Mouse (Mus musculus) intestine, embryonic 16.5 days (tissue): ENCODE measurements at regions not wholly inside any gene's neighbourhood (a gene's known extent, or its start where the extent isn't known, plus 50 kb on each side); places are given as distances from the start of the nearest gene placed in this dataset.
"Not testable (repeated sequence)": the region's sequence is repeated elsewhere in the genome, so short reads cannot be mapped to it uniquely, and the experiment has no call there.

Experiments used
- ATAC-seq: fragments of 200-750 bp; cut with Nextera tagmentation; 2 replicates; pipeline ENCODE4 v1.8.0; 2017; ENCODE audit warnings: moderate TSS enrichment, moderate library complexity
- H3K27ac ChIP-seq: fragments of 300-500 bp; sonication (generic); 2 replicates; pipeline ENCODE4 v1.5.1; 2014; ENCODE audit warnings: mild to moderate bottlenecking, low read length
- H3K27me3 ChIP-seq: fragments of 300-500 bp; sonication (generic); replicated peaks from 2 replicates; pipeline ENCODE4 v1.6.1; 2014; ENCODE audit warnings: low read length, control low read depth, mixed read lengths; ENCODE audit not compliant: control insufficient read depth, insufficient read depth
- H3K36me3 ChIP-seq: fragments of 300-500 bp; sonication (generic); 2 replicates; pipeline ENCODE4 v1.6.1; 2014; ENCODE audit warnings: low read length, control low read depth; ENCODE audit not compliant: control insufficient read depth, insufficient read depth
- H3K4me1 ChIP-seq: fragments of 300-500 bp; sonication (generic); 2 replicates; pipeline ENCODE4 v1.6.1; 2014; ENCODE audit warnings: low read length, control low read depth, mixed read lengths; ENCODE audit not compliant: control insufficient read depth, insufficient read depth
- H3K4me2 ChIP-seq: fragments of 300-500 bp; sonication (generic); 2 replicates; pipeline ENCODE4 v1.6.1; 2014; ENCODE audit warnings: low read depth, low read length, control low read depth
- H3K4me3 ChIP-seq: fragments of 300-500 bp; sonication (generic); 2 replicates; pipeline ENCODE4 v1.5.1; 2014; ENCODE audit warnings: mild to moderate bottlenecking, low read length
- H3K9ac ChIP-seq: fragments of 300-500 bp; sonication (generic); 2 replicates; pipeline ENCODE4 v1.6.1; 2014; ENCODE audit warnings: low read depth, low read length
- H3K9me3 ChIP-seq: fragments of 300-500 bp; sonication (generic); 2 replicates; pipeline ENCODE4 v1.6.1; 2016; ENCODE audit warnings: low read length, control low read depth; ENCODE audit not compliant: control insufficient read depth
- WGBS: fragments of 180-500 bp; shearing (Covaris S2); extraction: QIAGEN DNeasy Blood & Tissue Kit; methylation state at CpG from one replicate; pipeline ENCODE4 v1.1.7; 2014; 5-methylcytosine and 5-hydroxymethylcytosine counted together

DNA sequence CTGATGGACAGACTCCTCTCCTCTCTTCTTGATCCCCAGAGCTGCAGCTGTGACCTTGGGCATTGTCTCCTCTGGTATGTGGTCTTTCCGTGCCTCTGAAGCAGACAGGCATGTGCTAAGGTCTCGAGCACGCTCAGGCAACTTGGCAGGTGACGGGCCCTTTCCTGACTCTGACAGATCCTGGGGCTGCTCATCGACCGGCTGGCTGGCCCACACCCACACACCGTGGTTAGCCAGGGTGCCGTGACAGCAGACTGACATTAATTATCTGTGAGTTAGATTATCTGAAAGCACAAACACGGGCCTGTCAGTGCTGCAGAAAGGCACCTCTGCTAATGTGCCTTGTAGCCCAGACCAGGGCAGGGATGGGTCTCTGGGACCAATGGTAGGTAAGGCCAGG, 298.5 kb upstream of the Kdm8 start:
- Histone ChIP-seq H3K27ac (no peak overlapping the region), H3K4me1 (no peaks in the 10 kb centered on the region), H3K36me3 (no peaks in the 10 kb centered on the region), H3K4me3 (no peak overlapping the region), H3K4me2 (no peak overlapping the region), H3K27me3 (no peaks in the 10 kb centered on the region), H3K9me3 (no peaks in the 10 kb centered on the region), H3K9ac (no peak overlapping the region)
- peak; percentile 18; the same call in 1 of the 2 replicates for ATAC-seq
- 38% methylated on average over 9 of the region's 9 CpGs for WGBS

DNA sequence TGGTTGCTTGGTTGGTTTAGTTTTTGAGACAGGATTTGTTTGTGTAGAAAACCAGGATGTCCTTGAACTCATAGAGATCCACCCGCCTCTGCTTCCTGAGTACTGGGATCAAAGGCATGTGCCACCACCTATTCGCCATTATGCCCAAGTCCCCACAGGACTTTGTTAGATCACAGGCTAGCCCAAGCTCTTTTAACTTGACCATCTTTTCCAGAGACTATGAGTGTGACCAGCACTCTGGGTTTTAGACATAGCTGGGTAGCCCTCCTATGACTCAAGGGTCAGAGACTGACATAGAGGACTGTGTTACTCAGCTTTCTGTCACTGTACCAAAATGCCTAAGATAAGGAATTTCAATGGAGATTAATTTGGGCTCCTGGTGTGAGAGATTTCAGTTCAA, 295.3 kb upstream of the Kdm8 start:
- no peak overlapping the region for H3K27ac ChIP-seq
- H3K4me3 ChIP-seq = no peak overlapping the region
- 85% methylated on average over 2 of the region's 2 CpGs for WGBS

DNA sequence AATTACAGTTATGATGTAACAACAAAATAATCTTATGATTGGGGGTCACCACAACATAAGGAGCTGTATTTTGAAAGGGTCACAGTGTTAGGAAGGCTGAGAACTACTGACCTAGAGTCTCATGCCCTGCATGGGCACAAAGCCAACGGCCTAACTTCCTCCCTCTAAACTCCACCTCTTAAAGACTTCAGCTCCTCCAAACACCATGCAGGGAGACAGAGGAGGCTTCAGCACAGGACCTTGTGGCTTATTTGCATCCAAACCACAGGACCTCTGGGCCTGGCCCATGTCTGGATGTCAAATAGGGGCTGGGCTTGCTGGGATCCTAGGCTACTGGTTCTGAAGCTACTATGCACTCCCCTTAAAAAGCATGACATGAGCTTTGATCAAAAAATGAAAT, 294.7 kb upstream of the Kdm8 start:
- H3K9ac ChIP-seq = no peak overlapping the region
- no peak for ATAC-seq
- no peaks in the 10 kb centered on the region for H3K36me3 ChIP-seq
- no peak overlapping the region for H3K4me2 ChIP-seq
- no peak overlapping the region for H3K4me3 ChIP-seq
- no peaks in the 10 kb centered on the region for H3K27me3 ChIP-seq
- no peak overlapping the region for H3K27ac ChIP-seq
- 43% methylated on average over 1 of the region's 1 CpGs for WGBS
- H3K4me1 ChIP-seq = no peaks in the 10 kb centered on the region
- H3K9me3 ChIP-seq = no peaks in the 10 kb centered on the region

More for the DNA sequence above, 295.3 kb upstream of the Kdm8 start:
- H3K9ac ChIP-seq = no peak overlapping the region
- ATAC-seq = no peak
- no peaks in the 10 kb centered on the region for H3K27me3 ChIP-seq
- H3K4me2 ChIP-seq = no peak overlapping the region
- H3K36me3 ChIP-seq = no peaks in the 10 kb centered on the region
- no peaks in the 10 kb centered on the region for H3K4me1 ChIP-seq
- no peaks in the 10 kb centered on the region for H3K9me3 ChIP-seq

DNA sequence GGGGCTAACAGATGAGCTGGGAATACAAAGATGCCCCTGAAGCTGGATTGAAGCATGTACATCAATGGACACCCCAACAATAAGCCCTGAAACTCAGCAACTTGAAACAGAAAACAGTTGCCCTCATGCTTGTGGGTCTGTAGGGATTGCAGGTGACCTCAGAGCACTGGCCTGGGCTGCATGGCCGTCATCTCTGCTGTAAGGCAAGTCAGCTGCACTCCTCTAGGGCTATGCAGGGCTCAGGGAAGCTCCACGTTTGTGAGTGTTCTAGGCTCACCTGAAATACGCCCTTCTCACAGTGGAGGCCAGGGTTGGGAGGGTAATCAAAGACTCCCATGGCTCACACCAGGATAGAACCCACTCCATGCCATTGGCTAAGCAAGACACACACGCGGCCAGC, 292.2 kb upstream of the Kdm8 start:
- no peak overlapping the region for H3K9ac ChIP-seq
- no peak for ATAC-seq
- 86% methylated on average over 5 of the region's 5 CpGs for WGBS

DNA sequence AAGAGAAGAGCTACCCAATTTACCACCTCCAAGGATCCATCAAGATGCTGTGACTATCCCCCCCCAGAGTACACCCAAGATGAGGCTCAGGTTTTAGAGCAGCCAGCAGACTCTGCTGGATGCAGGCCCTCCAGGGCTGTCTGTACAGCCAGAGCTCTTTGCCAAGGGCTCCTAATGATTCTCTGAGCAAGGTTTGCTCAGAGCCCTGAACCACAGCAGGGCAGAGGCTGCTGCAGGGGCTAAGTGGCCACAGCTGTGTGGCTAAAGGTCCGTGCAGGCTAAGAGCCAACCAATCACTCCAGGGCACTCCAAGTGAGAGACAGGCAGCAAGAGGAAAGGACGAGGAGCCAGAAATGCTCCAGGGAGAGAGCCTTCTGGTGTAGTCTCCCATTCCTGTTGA, 289.2 kb upstream of the Kdm8 start:
- Histone ChIP-seq H3K9ac (no peak overlapping the region), H3K9me3 (no peaks in the 10 kb centered on the region), H3K4me2 (no peak overlapping the region), H3K36me3 (no peaks in the 10 kb centered on the region), H3K27me3 (no peaks in the 10 kb centered on the region), H3K4me1 (no peaks in the 10 kb centered on the region), H3K4me3 (no peak overlapping the region), H3K27ac (no peak overlapping the region)
- 35% methylated on average over 2 of the region's 2 CpGs for WGBS
- ATAC-seq = no peak

More for the DNA sequence above, 292.2 kb upstream of the Kdm8 start:
- H3K4me3 ChIP-seq = no peak overlapping the region
- no peak overlapping the region for H3K27ac ChIP-seq
- no peaks in the 10 kb centered on the region for H3K27me3 ChIP-seq
- no peaks in the 10 kb centered on the region for H3K9me3 ChIP-seq
- no peak overlapping the region for H3K4me2 ChIP-seq
- no peaks in the 10 kb centered on the region for H3K36me3 ChIP-seq
- H3K4me1 ChIP-seq = no peaks in the 10 kb centered on the region

DNA sequence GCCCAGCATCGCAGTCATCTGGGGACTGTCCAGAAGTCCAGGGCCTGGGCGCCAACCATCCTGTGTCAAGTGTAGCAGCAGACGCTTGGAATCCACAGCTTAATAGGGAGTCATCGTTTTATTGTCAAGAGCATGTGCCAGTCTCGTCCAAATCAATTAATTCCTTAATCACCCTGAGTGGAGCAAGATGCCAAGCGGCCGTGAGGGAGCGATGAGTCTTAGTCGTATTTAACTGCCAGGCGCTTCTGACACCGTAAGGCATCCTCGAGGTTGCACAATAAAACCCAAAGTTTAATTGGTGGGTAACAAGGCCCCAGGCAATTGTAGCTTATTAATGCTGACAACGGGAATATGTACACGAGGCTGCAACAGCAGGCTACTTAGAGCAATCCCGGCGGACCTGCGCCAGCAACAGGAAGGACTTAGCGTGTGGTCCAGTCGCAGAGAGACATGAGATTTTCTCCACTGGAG, 277.6 kb upstream of the Kdm8 start:
- no peak overlapping the region for H3K27ac ChIP-seq
- no peak overlapping the region for H3K4me2 ChIP-seq
- WGBS = 80% methylated on average over 19 of the region's 19 CpGs
- H3K4me1 ChIP-seq = no peaks in the 10 kb centered on the region
- H3K36me3 ChIP-seq = no peaks in the 10 kb centered on the region
- no peak overlapping the region for H3K9ac ChIP-seq
- no peak for ATAC-seq
- H3K27me3 ChIP-seq = no peaks in the 10 kb centered on the region
- no peak overlapping the region for H3K4me3 ChIP-seq
- H3K9me3 ChIP-seq = no peaks in the 10 kb centered on the region

DNA sequence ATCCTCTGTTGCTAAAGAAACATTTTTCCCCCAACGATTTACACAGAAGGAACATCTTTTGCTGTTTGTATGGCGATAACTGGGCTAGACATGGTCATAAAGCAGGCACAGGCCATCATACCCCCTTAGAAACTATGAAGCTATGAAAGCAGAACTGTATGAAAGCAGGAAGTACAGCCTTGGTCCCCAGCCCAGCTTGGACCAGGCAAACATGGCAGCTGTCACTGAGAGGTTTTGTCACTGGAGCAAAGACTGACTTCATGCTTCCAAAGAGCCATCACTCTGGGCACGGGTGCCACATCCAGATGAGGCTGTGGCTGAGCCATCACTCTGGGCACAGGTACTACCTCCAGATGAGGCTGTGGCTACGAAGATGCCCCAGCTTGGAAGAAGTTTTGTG, 276.8 kb upstream of the Kdm8 start:
- Histone ChIP-seq H3K27ac (no peak overlapping the region), H3K4me2 (no peak overlapping the region), H3K4me3 (no peak overlapping the region), H3K36me3 (no peaks in the 10 kb centered on the region), H3K9me3 (no peaks in the 10 kb centered on the region), H3K27me3 (no peaks in the 10 kb centered on the region), H3K4me1 (no peaks in the 10 kb centered on the region), H3K9ac (no peak overlapping the region)
- ATAC-seq = no peak
- 86% methylated on average over 4 of the region's 4 CpGs for WGBS

DNA sequence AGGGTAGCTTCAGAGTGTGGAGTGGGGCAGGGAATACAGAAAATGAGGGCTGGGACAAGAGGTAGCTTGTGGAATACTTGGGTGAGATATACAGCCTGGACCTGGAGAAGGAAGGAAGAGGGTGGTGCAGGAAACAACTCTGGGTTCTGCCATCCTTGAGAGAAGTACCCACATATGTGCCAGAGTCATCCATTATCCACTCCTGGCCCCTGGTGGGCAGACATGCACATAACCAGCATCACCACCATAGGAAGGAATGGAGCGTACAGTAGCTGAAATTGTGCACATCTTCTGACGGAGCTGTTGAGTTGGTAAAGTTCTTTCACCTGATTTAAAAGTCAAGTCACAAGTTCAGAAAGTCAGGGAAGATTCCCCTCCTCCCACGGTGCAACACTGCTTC, 262.9 kb upstream of the Kdm8 start:
- Histone ChIP-seq H3K27ac (no peak overlapping the region), H3K36me3 (no peaks in the 10 kb centered on the region), H3K9me3 (no peaks in the 10 kb centered on the region), H3K4me3 (no peak overlapping the region), H3K27me3 (no peaks in the 10 kb centered on the region), H3K4me1 (no peaks in the 10 kb centered on the region), H3K4me2 (no peak overlapping the region), H3K9ac (no peak overlapping the region)
- 85% methylated on average over 3 of the region's 3 CpGs for WGBS
- no peak for ATAC-seq

DNA sequence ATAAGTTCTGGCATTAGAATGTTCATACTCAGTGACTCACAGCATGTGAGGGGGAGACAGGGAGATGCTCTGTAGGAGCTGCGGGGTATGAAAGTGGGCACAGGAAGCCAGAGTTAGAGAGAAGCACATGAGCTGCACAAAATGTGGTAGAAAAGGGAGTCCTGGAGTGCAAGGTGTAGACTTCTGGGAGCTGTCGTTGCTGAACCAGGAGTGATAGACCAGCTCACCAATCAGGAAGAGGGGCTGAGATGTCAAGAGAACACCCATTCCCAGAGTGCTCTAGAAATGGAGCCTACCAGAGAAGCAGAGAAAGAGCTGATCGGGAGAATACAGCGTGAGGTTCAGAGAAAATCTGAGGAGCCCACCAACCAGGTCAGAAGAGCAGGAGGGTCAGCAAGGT, 262.2 kb upstream of the Kdm8 start:
- H3K4me2 ChIP-seq = no peak overlapping the region
- H3K27ac ChIP-seq = no peak overlapping the region
- no peak overlapping the region for H3K9ac ChIP-seq
- 86% methylated on average over 4 of the region's 4 CpGs for WGBS
- H3K27me3 ChIP-seq = no peaks in the 10 kb centered on the region
- no peak overlapping the region for H3K4me3 ChIP-seq
- H3K4me1 ChIP-seq = no peaks in the 10 kb centered on the region
- ATAC-seq = no peak
- H3K9me3 ChIP-seq = no peaks in the 10 kb centered on the region
- no peaks in the 10 kb centered on the region for H3K36me3 ChIP-seq

DNA sequence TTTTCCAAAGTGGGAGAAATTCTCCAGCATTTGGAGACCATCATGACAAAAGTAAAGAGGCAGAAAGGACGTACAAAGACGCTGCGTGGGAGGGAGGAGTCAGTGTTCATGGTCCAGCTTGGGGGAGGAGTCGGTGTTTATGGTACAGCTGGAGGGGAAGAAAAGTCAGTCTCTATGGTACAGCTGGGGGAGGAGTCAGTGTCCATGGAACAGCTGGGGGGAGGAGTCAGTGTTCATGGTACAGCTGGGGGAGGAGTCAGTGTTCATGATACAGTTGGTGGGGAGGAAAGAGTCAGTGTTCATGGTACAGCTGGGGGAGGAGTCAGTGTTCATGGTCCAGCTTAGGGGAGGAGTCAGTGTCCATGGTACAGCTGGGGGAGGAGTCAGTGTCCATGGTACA, 261.5 kb upstream of the Kdm8 start:
- not testable (repeated sequence) for ATAC-seq
- WGBS = 86% methylated on average over 4 of the region's 4 CpGs

More for the DNA sequence above, 261.5 kb upstream of the Kdm8 start:
- not testable (repeated sequence) for H3K27me3 ChIP-seq, H3K4me1 ChIP-seq, H3K9ac ChIP-seq, H3K9me3 ChIP-seq, H3K27ac ChIP-seq, H3K4me3 ChIP-seq, H3K36me3 ChIP-seq, H3K4me2 ChIP-seq
